Mouse (Mus musculus): ENCODE measurements around the gene Tmod3.

- TF ChIP-seq CTCF (conservative IDR thresholded peaks at IDR 0.05; ENCODE audit: low read length) (no peak), POU5F1 (IDR thresholded peaks at IDR 0.05; ENCODE audit: borderline replicate concordance, low read length) (no peak)
These were observed 93.6 kb downstream of the Tmod3 start for GRCm38 (mm10) chr9:75465856-75466255.
